Mouse (Mus musculus): ENCODE measurements at regions not wholly inside any gene's neighbourhood (a gene's known extent, or its start where the extent isn't known, plus 50 kb on each side); places are given as distances from the start of the nearest gene placed in this dataset.

- DNase-seq (ENCODE audit: low spot score, missing footprints) (no peak), ATAC-seq (ENCODE audit: low FRiP score) (no peak)
- no peaks in the 10 kb centered on the region for H3K36me3 ChIP-seq (ENCODE audit: control insufficient read depth, insufficient read depth, low read length)
- no peaks in the 10 kb centered on the region for H3K4me1 ChIP-seq (ENCODE audit: control insufficient read depth, insufficient read depth, low read length)
- H3K4me3 ChIP-seq (ENCODE audit: low read depth, low read length), result no peak overlapping the region
- 86% methylated on average over 2 of the region's 2 CpGs for WGBS
- H3K9me3 ChIP-seq (ENCODE audit: control insufficient read depth, low read length), result no peaks in the 10 kb centered on the region
- no peak overlapping the region for H3K27ac ChIP-seq (ENCODE audit: low read depth, low read length)
- no peaks in the 10 kb centered on the region for H3K27me3 ChIP-seq (ENCODE audit: control insufficient read depth, insufficient read depth, low read length)
- H3K4me2 ChIP-seq, result no peak overlapping the region
- no peak overlapping the region for H3K9ac ChIP-seq (ENCODE audit: low read length)
Observed at GRCm38 (mm10) chr12:9901948-9902347, 332.0 kb downstream of the Osr1 start.

GRCm38 (mm10) chr12:9903702-9904231 is 333.9 kb downstream of the Osr1 start:
- no peaks in the 10 kb centered on the region for H3K9me3 ChIP-seq (ENCODE audit: control insufficient read depth, low read length)
- 77% methylated on average over 2 of the region's 2 CpGs for WGBS
- no peaks in the 10 kb centered on the region for H3K27me3 ChIP-seq (ENCODE audit: control insufficient read depth, insufficient read depth, low read length)
- H3K4me2 ChIP-seq, result no peak overlapping the region
- ATAC-seq (ENCODE audit: low FRiP score), result no peak
- H3K4me1 ChIP-seq (ENCODE audit: control insufficient read depth, insufficient read depth, low read length), result no peaks in the 10 kb centered on the region
- no peaks in the 10 kb centered on the region for H3K36me3 ChIP-seq (ENCODE audit: control insufficient read depth, insufficient read depth, low read length)
- H3K27ac ChIP-seq (ENCODE audit: low read depth, low read length), result no peak overlapping the region
- no peak for DNase-seq (ENCODE audit: low spot score, missing footprints)
- H3K4me3 ChIP-seq (ENCODE audit: low read depth, low read length), result no peak overlapping the region
- no peak overlapping the region for H3K9ac ChIP-seq (ENCODE audit: low read length)

- Histone ChIP-seq H3K9ac (ENCODE audit: low read length) (no peak overlapping the region), H3K4me3 (ENCODE audit: low read depth, low read length) (no peak overlapping the region), H3K4me1 (ENCODE audit: control insufficient read depth, insufficient read depth, low read length) (no peaks in the 10 kb centered on the region), H3K27ac (ENCODE audit: low read depth, low read length) (no peak overlapping the region), H3K9me3 (ENCODE audit: control insufficient read depth, low read length) (no peaks in the 10 kb centered on the region), H3K36me3 (ENCODE audit: control insufficient read depth, insufficient read depth, low read length) (no peaks in the 10 kb centered on the region), H3K27me3 (ENCODE audit: control insufficient read depth, insufficient read depth, low read length) (no peaks in the 10 kb centered on the region), H3K4me2 (no peak overlapping the region)
- DNase-seq (ENCODE audit: low spot score, missing footprints) (no peak), ATAC-seq (ENCODE audit: low FRiP score) (no peak)
Observed at GRCm38 (mm10) chr12:9912333-9912732, 342.4 kb downstream of the Osr1 start.

- WGBS, result 81% methylated on average over 7 of the region's 7 CpGs
- DNase-seq (ENCODE audit: low spot score, missing footprints), result no peak
- H3K27me3 ChIP-seq (ENCODE audit: control insufficient read depth, insufficient read depth, low read length), result no peaks in the 10 kb centered on the region
- no peak for ATAC-seq (ENCODE audit: low FRiP score)
- no peak overlapping the region for H3K4me2 ChIP-seq
- H3K4me3 ChIP-seq (ENCODE audit: low read depth, low read length), result no peak overlapping the region
- H3K9ac ChIP-seq (ENCODE audit: low read length), result no peak overlapping the region
- no peaks in the 10 kb centered on the region for H3K9me3 ChIP-seq (ENCODE audit: control insufficient read depth, low read length)
- H3K27ac ChIP-seq (ENCODE audit: low read depth, low read length), result no peak overlapping the region
- H3K4me1 ChIP-seq (ENCODE audit: control insufficient read depth, insufficient read depth, low read length), result no peaks in the 10 kb centered on the region
- no peaks in the 10 kb centered on the region for H3K36me3 ChIP-seq (ENCODE audit: control insufficient read depth, insufficient read depth, low read length)
Observed at GRCm38 (mm10) chr12:9915726-9916140, 345.8 kb downstream of the Osr1 start.

- Histone ChIP-seq H3K36me3 (ENCODE audit: control insufficient read depth, insufficient read depth, low read length) (no peaks in the 10 kb centered on the region), H3K27ac (ENCODE audit: low read depth, low read length) (no peak overlapping the region), H3K9ac (ENCODE audit: low read length) (no peak overlapping the region), H3K27me3 (ENCODE audit: control insufficient read depth, insufficient read depth, low read length) (no peaks in the 10 kb centered on the region), H3K4me3 (ENCODE audit: low read depth, low read length) (no peak overlapping the region), H3K4me2 (no peak overlapping the region), H3K4me1 (ENCODE audit: control insufficient read depth, insufficient read depth, low read length) (no peaks in the 10 kb centered on the region), H3K9me3 (ENCODE audit: control insufficient read depth, low read length) (no peaks in the 10 kb centered on the region)
- DNase-seq (ENCODE audit: low spot score, missing footprints) (no peak), ATAC-seq (ENCODE audit: low FRiP score) (no peak)
- 73% methylated on average over 4 of the region's 4 CpGs for whole genome bisulfite sequencing
Observed at GRCm38 (mm10) chr12:9918026-9918425, 348.1 kb downstream of the Osr1 start.

GRCm38 (mm10) chr12:9919007-9919406 is 349.1 kb downstream of the Osr1 start:
- DNase-seq (ENCODE audit: low spot score, missing footprints) (no peak), ATAC-seq (ENCODE audit: low FRiP score) (no peak)
- Histone ChIP-seq H3K4me2 (no peak overlapping the region), H3K36me3 (ENCODE audit: control insufficient read depth, insufficient read depth, low read length) (no peaks in the 10 kb centered on the region), H3K27ac (ENCODE audit: low read depth, low read length) (no peak overlapping the region), H3K9me3 (ENCODE audit: control insufficient read depth, low read length) (no peaks in the 10 kb centered on the region), H3K9ac (ENCODE audit: low read length) (no peak overlapping the region), H3K4me3 (ENCODE audit: low read depth, low read length) (no peak overlapping the region), H3K4me1 (ENCODE audit: control insufficient read depth, insufficient read depth, low read length) (no peaks in the 10 kb centered on the region), H3K27me3 (ENCODE audit: control insufficient read depth, insufficient read depth, low read length) (no peaks in the 10 kb centered on the region)
- 67% methylated on average over 3 of the region's 3 CpGs for WGBS

- no peak overlapping the region for H3K9ac ChIP-seq (ENCODE audit: low read length)
- H3K4me2 ChIP-seq, result no peak overlapping the region
- no peaks in the 10 kb centered on the region for H3K4me1 ChIP-seq (ENCODE audit: control insufficient read depth, insufficient read depth, low read length)
- no peak overlapping the region for H3K27ac ChIP-seq (ENCODE audit: low read depth, low read length)
- no peak overlapping the region for H3K4me3 ChIP-seq (ENCODE audit: low read depth, low read length)
- WGBS, result 76% methylated on average over 4 of the region's 4 CpGs
- H3K9me3 ChIP-seq (ENCODE audit: control insufficient read depth, low read length), result no peaks in the 10 kb centered on the region
- no peak for DNase-seq (ENCODE audit: low spot score, missing footprints)
- H3K27me3 ChIP-seq (ENCODE audit: control insufficient read depth, insufficient read depth, low read length), result no peaks in the 10 kb centered on the region
- H3K36me3 ChIP-seq (ENCODE audit: control insufficient read depth, insufficient read depth, low read length), result no peaks in the 10 kb centered on the region
- no peak for ATAC-seq (ENCODE audit: low FRiP score)
Observed at GRCm38 (mm10) chr12:9919433-9919832, 349.5 kb downstream of the Osr1 start.

- H3K27ac ChIP-seq (ENCODE audit: low read depth, low read length), result no peak overlapping the region
- H3K36me3 ChIP-seq (ENCODE audit: control insufficient read depth, insufficient read depth, low read length), result no peaks in the 10 kb centered on the region
- WGBS, result 88% methylated on average over 2 of the region's 2 CpGs
- no peaks in the 10 kb centered on the region for H3K4me1 ChIP-seq (ENCODE audit: control insufficient read depth, insufficient read depth, low read length)
- ATAC-seq (ENCODE audit: low FRiP score) (no peak), DNase-seq (ENCODE audit: low spot score, missing footprints) (no peak)
- H3K4me2 ChIP-seq, result no peak overlapping the region
- H3K27me3 ChIP-seq (ENCODE audit: control insufficient read depth, insufficient read depth, low read length), result no peaks in the 10 kb centered on the region
- H3K9ac ChIP-seq (ENCODE audit: low read length), result no peak overlapping the region
- no peaks in the 10 kb centered on the region for H3K9me3 ChIP-seq (ENCODE audit: control insufficient read depth, low read length)
- no peak overlapping the region for H3K4me3 ChIP-seq (ENCODE audit: low read depth, low read length)
Observed at GRCm38 (mm10) chr12:9920401-9920800, 350.5 kb downstream of the Osr1 start.

GRCm38 (mm10) chr12:9921591-9922198 is 351.8 kb downstream of the Osr1 start:
- 88% methylated on average over 2 of the region's 2 CpGs for WGBS

More at GRCm38 (mm10) chr12:9921591-9922198, 351.8 kb downstream of the Osr1 start:
- H3K9me3 ChIP-seq (ENCODE audit: control insufficient read depth, low read length), result no peaks in the 10 kb centered on the region
- no peak overlapping the region for H3K27ac ChIP-seq (ENCODE audit: low read depth, low read length)
- H3K36me3 ChIP-seq (ENCODE audit: control insufficient read depth, insufficient read depth, low read length), result no peaks in the 10 kb centered on the region
- no peaks in the 10 kb centered on the region for H3K4me1 ChIP-seq (ENCODE audit: control insufficient read depth, insufficient read depth, low read length)
- H3K4me2 ChIP-seq, result no peak overlapping the region
- no peak overlapping the region for H3K4me3 ChIP-seq (ENCODE audit: low read depth, low read length)
- H3K9ac ChIP-seq (ENCODE audit: low read length), result no peak overlapping the region
- no peaks in the 10 kb centered on the region for H3K27me3 ChIP-seq (ENCODE audit: control insufficient read depth, insufficient read depth, low read length)
- no peak for DNase-seq (ENCODE audit: low spot score, missing footprints)
- no peak for ATAC-seq (ENCODE audit: low FRiP score)

All from midbrain, embryonic 11.5 days (tissue).